Mouse (Mus musculus) kidney, adult 2 months (tissue): ENCODE measurements around the gene Adprhl2. TPM values are rescaled to one million over a fixed set of nuclear protein-coding genes. Genes with fewer than 3 reads are reported as not detected.
A peak's percentile ranks its signal among the peaks of the same experiment; 100 is the strongest.

ENCODE experiments used
- DNase-seq: peaks from one replicate; pipeline ENCODE4 v3.0.0; 2021
- H3K27ac ChIP-seq: fragments of 200-500 bp; 2 replicates; pipeline ENCODE4 v1.5.1; 2012; ENCODE audit warnings: low read depth, low read length, control low read depth, inconsistent platforms; ENCODE audit not compliant: insufficient read depth
- H3K27me3 ChIP-seq: fragments of 200-500 bp; replicated peaks from 2 replicates; pipeline ENCODE4 v1.6.1; 2012; ENCODE audit warnings: mild to moderate bottlenecking, moderate library complexity, low read length, inconsistent platforms; ENCODE audit not compliant: control insufficient read depth, insufficient read depth
- H3K36me3 ChIP-seq: fragments of 200-500 bp; 2 replicates; pipeline ENCODE4 v1.6.1; 2012; ENCODE audit warnings: mild to moderate bottlenecking, moderate library complexity, low read length, inconsistent platforms; ENCODE audit not compliant: control insufficient read depth, insufficient read depth
- H3K4me1 ChIP-seq: fragments of 200-500 bp; 2 replicates; pipeline ENCODE4 v1.6.1; 2011; ENCODE audit warnings: low read length; ENCODE audit not compliant: control insufficient read depth, insufficient read depth
- H3K4me3 ChIP-seq: fragments of 200-500 bp; 2 replicates; pipeline ENCODE4 v1.5.1; 2011; ENCODE audit warnings: mild to moderate bottlenecking, low read depth, low read length, control low read depth; ENCODE audit not compliant: insufficient read depth
- CTCF ChIP-seq: fragments of 200-500 bp; conservative IDR thresholded peaks from 2 replicates; pipeline ENCODE4 v1.5.1; 2011; ENCODE audit warnings: low read depth, mild to moderate bottlenecking, control low read depth, low read length, moderate library complexity, mixed read lengths; ENCODE audit not compliant: insufficient read depth, insufficient read length
- POLR2A ChIP-seq: fragments of 200-500 bp; IDR thresholded peaks from one replicate; pipeline ENCODE4 v1.6.1; 2011; ENCODE audit warnings: low read depth, low read length, control low read depth
- WGBS: fragments of 180-500 bp; shearing (Covaris S2); methylation state at CpG from one replicate; pipeline ENCODE4 v1.1.7; 2018; 5-methylcytosine and 5-hydroxymethylcytosine counted together
- polyA plus RNA-seq: library from polyadenylated mRNA; depleted of rRNA; stranded (reverse); fragments of >200 nt; gene quantifications from 2 replicates; pipeline ENCODE4 v1.2.3, GENCODE M21; 2012

The Adprhl2 gene
- polyA plus RNA-seq, 1 experiment, result 36.0 TPM

DNA sequence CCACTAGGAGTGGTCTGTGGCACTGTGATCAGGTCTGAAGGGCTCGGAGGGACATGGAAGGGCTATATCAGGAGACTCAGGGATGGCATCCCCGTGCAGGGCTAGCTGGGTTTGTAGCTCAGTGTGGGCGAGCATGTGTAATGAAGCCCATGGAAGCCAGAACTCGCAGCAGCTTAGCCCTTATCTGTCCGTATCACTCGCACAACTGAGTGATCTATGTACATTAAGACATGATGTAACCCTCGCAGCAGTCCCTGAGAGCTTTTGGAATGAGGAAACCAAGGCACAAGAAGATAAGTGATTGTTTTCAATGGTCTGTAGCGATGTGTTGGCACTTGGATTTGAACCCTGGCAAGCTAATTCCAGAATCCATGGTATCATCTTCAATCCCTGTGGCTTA, 37.9 kb downstream of the Adprhl2 start:
- Histone ChIP-seq H3K4me3 (no peak overlapping the region), H3K36me3 (no peaks in the 10 kb centered on the region), H3K27ac (no peak overlapping the region), H3K4me1 (no peaks in the 10 kb centered on the region), H3K27me3 (no peaks in the 10 kb centered on the region)
- WGBS, result 93% methylated on average over 8 of the region's 8 CpGs
- TF ChIP-seq CTCF (no peak), POLR2A (no peak)
- no peak for DNase-seq

- DNase-seq, result no peak
- no peaks in the 10 kb centered on the region for H3K36me3 ChIP-seq
- no peaks in the 10 kb centered on the region for H3K4me1 ChIP-seq
- H3K27me3 ChIP-seq, result no peaks in the 10 kb centered on the region
- H3K27ac ChIP-seq, result no peak overlapping the region
- WGBS, result 74% methylated on average over 9 of the region's 9 CpGs
- no peak overlapping the region for H3K4me3 ChIP-seq
- TF ChIP-seq POLR2A (no peak), CTCF (no peak)
These were observed 39.8 kb downstream of the Adprhl2 start for GRCm38 (mm10) chr4:126281706-126282105.

- H3K27ac ChIP-seq, result no peak overlapping the region
- 73% methylated on average over 9 of the region's 9 CpGs for WGBS
- DNase-seq, result no peak
These were observed 42.5 kb downstream of the Adprhl2 start for GRCm38 (mm10) chr4:126278961-126279360.

GRCm38 (mm10) chr4:126278565-126278915, 43.0 kb downstream of the Adprhl2 start:
- Histone ChIP-seq H3K27me3 (no peaks in the 10 kb centered on the region), H3K27ac (no peak overlapping the region), H3K36me3 (no peaks in the 10 kb centered on the region; the same call in 1 of the 2 replicates), H3K4me3 (no peak overlapping the region), H3K4me1 (no peaks in the 10 kb centered on the region)
- WGBS, result 61% methylated on average over 9 of the region's 9 CpGs
- no peak for TF ChIP-seq POLR2A
- TF ChIP-seq CTCF, result no peak
- DNase-seq, result no peak

More at GRCm38 (mm10) chr4:126278961-126279360, 42.5 kb downstream of the Adprhl2 start:
- TF ChIP-seq CTCF, result no peak
- TF ChIP-seq POLR2A, result no peak
- Histone ChIP-seq H3K27me3 (no peaks in the 10 kb centered on the region), H3K36me3 (no peaks in the 10 kb centered on the region; the same call in 1 of the 2 replicates), H3K4me1 (no peaks in the 10 kb centered on the region), H3K4me3 (no peak overlapping the region)

DNA sequence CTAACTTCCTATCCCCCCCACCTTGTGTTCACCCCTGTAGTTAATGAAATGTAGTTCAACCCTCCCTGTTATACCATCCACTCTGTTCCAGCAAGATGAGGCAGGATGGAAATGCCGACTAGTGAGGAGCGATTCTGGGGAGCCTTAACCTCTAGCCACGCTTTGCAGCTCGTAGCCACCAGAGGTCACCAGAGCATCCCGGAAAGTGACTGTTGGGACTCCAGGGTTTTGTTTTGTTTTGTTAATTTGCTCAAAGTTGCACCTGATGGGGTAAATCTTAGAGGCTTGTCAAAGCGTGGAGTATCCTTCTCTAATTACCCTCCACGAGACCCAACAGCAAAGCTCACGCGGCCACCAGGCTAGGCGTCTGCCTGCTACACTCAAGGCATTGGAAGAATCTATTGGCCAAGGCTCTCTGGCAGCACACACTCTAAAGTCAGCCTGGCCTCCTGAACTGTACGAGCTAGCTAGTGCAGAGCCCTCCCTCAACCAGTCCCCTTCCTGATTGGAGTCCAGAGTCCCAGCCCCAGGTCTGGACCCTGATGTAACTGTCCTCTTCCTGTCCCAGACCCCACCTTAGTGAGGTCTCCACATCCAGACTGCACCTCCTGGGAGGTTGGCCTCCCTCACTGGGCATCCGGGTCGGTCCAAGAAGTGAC, 43.5 kb downstream of the Adprhl2 start:
- WGBS, result 9% methylated on average over 13 of the region's 13 CpGs
- TF ChIP-seq CTCF (peak; percentile 78), POLR2A (no peak)
- no peak overlapping the region for H3K27ac ChIP-seq
- H3K4me3 ChIP-seq, result no peak overlapping the region
- no peaks in the 10 kb centered on the region for H3K4me1 ChIP-seq
- no peaks in the 10 kb centered on the region; the same call in 1 of the 2 replicates for H3K36me3 ChIP-seq
- DNase-seq, result peak; percentile 54
- no peaks in the 10 kb centered on the region for H3K27me3 ChIP-seq

- DNase-seq, result no peak
- no peaks in the 10 kb centered on the region for H3K27me3 ChIP-seq
- WGBS, result 72% methylated on average over 13 of the region's 13 CpGs
- H3K27ac ChIP-seq, result no peak overlapping the region
- no peaks in the 10 kb centered on the region; the same call in 1 of the 2 replicates for H3K36me3 ChIP-seq
- H3K4me3 ChIP-seq, result no peak overlapping the region
- H3K4me1 ChIP-seq, result no peaks in the 10 kb centered on the region
- TF ChIP-seq CTCF (no peak), POLR2A (no peak)
These were observed 45.8 kb downstream of the Adprhl2 start for GRCm38 (mm10) chr4:126275681-126276131.

GRCm38 (mm10) chr4:126275081-126275480, 46.4 kb downstream of the Adprhl2 start:
- no peak overlapping the region for H3K4me3 ChIP-seq
- no peak for DNase-seq
- H3K36me3 ChIP-seq, result no peaks in the 10 kb centered on the region; the same call in 1 of the 2 replicates
- 90% methylated on average over 4 of the region's 4 CpGs for WGBS
- no peaks in the 10 kb centered on the region for H3K27me3 ChIP-seq
- H3K4me1 ChIP-seq, result no peaks in the 10 kb centered on the region
- H3K27ac ChIP-seq, result no peak overlapping the region
- TF ChIP-seq CTCF (no peak), POLR2A (no peak)

- H3K36me3 ChIP-seq, result no peaks in the 10 kb centered on the region; the same call in 1 of the 2 replicates
- no peak for TF ChIP-seq POLR2A
- TF ChIP-seq CTCF, result no peak
- H3K27ac ChIP-seq, result no peak overlapping the region
- no peak for DNase-seq
- 90% methylated on average over 13 of the region's 13 CpGs for WGBS
- no peaks in the 10 kb centered on the region for H3K27me3 ChIP-seq
- no peaks in the 10 kb centered on the region for H3K4me1 ChIP-seq
- no peak overlapping the region for H3K4me3 ChIP-seq
These were observed 47.8 kb downstream of the Adprhl2 start for GRCm38 (mm10) chr4:126273753-126274152.
